Mouse (Mus musculus) cerebellum, adult 2 months (tissue): ENCODE results near the gene Arf1. TPM values are rescaled to one million over a fixed set of nuclear protein-coding genes. Genes with fewer than 3 reads are reported as not detected.

Experiments
- DNase-seq, 2 experiments: peaks; one replicate each; pipeline ENCODE4 v3.0.0; 2021
- H3K27ac ChIP-seq: fragments of 200-500 bp; 2 replicates; pipeline ENCODE4 v1.5.1; 2012; ENCODE audit warnings: low read length, control low read depth, inconsistent platforms; ENCODE audit not compliant: insufficient read depth
- H3K27me3 ChIP-seq: fragments of 200-500 bp; 2 replicates; pipeline ENCODE4 v1.6.1; 2012; ENCODE audit warnings: inconsistent platforms, mild to moderate bottlenecking, low read length, moderate library complexity; ENCODE audit not compliant: control insufficient read depth, insufficient read depth
- H3K4me1 ChIP-seq: fragments of 200-500 bp; 2 replicates; pipeline ENCODE4 v1.6.1; 2011; ENCODE audit warnings: low read length; ENCODE audit not compliant: control insufficient read depth, insufficient read depth
- H3K4me3 ChIP-seq: fragments of 200-500 bp; replicated peaks from 2 replicates; pipeline ENCODE3; 2011; ENCODE audit warnings: mild to moderate bottlenecking, low read depth, low read length, control low read depth; ENCODE audit not compliant: insufficient read depth
- CTCF ChIP-seq: fragments of 200-500 bp; IDR thresholded peaks from 2 replicates; pipeline ENCODE4 v1.5.1; 2011; ENCODE audit warnings: low read depth, mild to moderate bottlenecking, control low read depth, low read length, moderate library complexity, borderline replicate concordance; ENCODE audit not compliant: insufficient read depth
- POLR2A ChIP-seq: fragments of 200-500 bp; IDR thresholded peaks from 2 replicates; pipeline ENCODE4 v1.6.1; 2011; ENCODE audit warnings: low read length, control low read depth, borderline replicate concordance; ENCODE audit not compliant: insufficient read depth
- WGBS: fragments of 180-500 bp; shearing (Covaris S2); methylation state at CpG from one replicate; pipeline ENCODE4 v1.1.7; 2018; 5-methylcytosine and 5-hydroxymethylcytosine counted together
- polyA plus RNA-seq: library from polyadenylated mRNA; depleted of rRNA; stranded (reverse); fragments of >200 nt; gene quantifications from 2 replicates; pipeline ENCODE4 v1.2.3, GENCODE M21; 2012

Arf1 gene
- polyA plus RNA-seq, 1 experiment, result 515 TPM

- 49% methylated on average over 4 of the region's 4 CpGs for WGBS
- TF ChIP-seq CTCF (no peak), POLR2A (no peak)
- H3K27ac ChIP-seq, result no peak overlapping the region
- no peak for DNase-seq
- no peak overlapping the region for H3K4me3 ChIP-seq
- no peaks in the 10 kb centered on the region for H3K27me3 ChIP-seq
- H3K4me1 ChIP-seq, result peaks cover 5% of the 10 kb centered on the region; the same call in 1 of the 2 replicates
Measured at GRCm38 (mm10) chr11:59210020-59210419, 18.1 kb downstream of the Arf1 start.

GRCm38 (mm10) chr11:59209580-59209979 is 18.5 kb downstream of the Arf1 start:
- Histone ChIP-seq H3K27me3 (no peaks in the 10 kb centered on the region), H3K4me1 (peaks cover 5% of the 10 kb centered on the region; the same call in 1 of the 2 replicates), H3K4me3 (no peak overlapping the region), H3K27ac (no peak overlapping the region)
- 19% methylated on average over 5 of the region's 5 CpGs for WGBS
- TF ChIP-seq POLR2A (no peak), CTCF (no peak)
- no peak for DNase-seq

DNA sequence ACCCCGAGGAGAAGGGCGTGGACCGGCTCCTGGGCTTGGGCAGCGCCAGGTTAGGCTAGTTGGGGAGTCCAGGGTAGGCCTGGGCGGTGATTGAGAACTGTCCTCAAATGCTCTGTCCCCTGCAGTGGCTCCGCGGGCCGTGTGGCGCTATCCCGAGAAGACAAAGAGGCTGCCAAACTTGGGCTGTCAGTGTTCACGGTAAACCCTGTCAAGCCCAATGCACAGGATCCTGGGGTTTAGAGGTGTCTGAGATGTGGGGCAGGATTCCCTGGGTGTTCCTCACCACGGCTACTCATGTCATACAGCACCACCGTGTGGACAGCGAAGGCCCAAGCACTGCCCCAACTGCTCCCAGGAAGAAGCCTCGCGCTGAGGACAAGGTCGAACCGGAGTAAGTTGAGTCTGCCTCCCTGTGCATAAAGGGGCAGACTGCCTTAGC is 19.0 kb downstream of the Arf1 start:
- H3K4me3 ChIP-seq, result peak overlapping the region; percentile 75
- H3K27ac ChIP-seq, result no peak overlapping the region
- TF ChIP-seq POLR2A (no peak), CTCF (peak; percentile 70; the same call in 1 of the 2 replicates)
- peaks cover 5% of the 10 kb centered on the region; the same call in 1 of the 2 replicates for H3K4me1 ChIP-seq
- peak; percentile 67 to 68 for DNase-seq
- no peaks in the 10 kb centered on the region for H3K27me3 ChIP-seq
- WGBS, result 6% methylated on average over 18 of the region's 18 CpGs

DNA sequence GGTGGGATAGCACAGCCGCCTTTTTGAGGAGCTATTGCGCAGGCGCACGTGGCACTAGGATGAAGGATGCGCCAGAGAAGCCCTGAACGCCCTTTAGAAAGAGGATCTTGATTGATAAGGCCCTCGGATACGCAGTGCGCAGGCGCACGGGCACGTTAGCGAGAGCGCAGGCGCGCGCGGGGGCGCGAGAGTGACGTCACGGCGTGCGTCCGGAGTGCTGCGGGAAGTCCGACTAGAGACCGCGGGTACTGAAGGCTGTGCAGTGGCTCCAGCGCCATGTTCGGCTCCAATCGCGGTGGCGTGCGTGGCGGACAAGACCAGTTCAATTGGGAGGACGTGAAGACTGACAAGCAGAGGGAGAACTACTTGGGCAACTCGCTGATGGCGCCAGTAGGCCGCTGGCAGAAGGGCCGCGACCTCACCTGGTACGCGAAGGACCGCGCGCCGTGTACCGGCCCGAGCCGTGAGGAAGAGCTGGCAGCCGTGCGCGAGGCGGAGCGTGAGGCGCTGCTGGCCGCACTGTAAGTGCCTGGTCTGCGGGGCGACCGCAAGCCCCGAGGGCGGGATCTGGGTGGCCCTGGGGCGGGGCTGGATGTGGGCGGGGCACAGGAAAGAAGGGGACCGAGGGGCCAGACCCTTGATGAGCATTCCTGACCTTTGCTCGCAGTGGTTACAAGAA is 19.8 kb downstream of the Arf1 start, which contains the start of gene 2310033P09Rik:
2310033P09Rik (plus strand) TSS at position 169 of the 679 bp plus-strand sequence.
- Histone ChIP-seq H3K27ac (peak within 1 kb of the TSS; percentile 86), H3K4me3 (peak within 1 kb of the TSS; percentile 75), H3K4me1 (peaks cover 5% of the 10 kb centered on the region; the same call in 1 of the 2 replicates), H3K27me3 (no peaks in the 10 kb centered on the region)
- WGBS, result under 1% methylated on average over 67 of the region's 67 CpGs
- TF ChIP-seq POLR2A, result peak; percentile 98
- TF ChIP-seq CTCF, result no peak
- DNase-seq, result peak; percentile 95 to 96

- H3K27ac ChIP-seq, result peak within 1 kb of the TSS; percentile 39
- H3K4me3 ChIP-seq, result peak within 1 kb of the TSS; percentile 93
- no peaks in the 10 kb centered on the region for H3K27me3 ChIP-seq
- TF ChIP-seq POLR2A, result peak; percentile 84; the same call in 1 of the 2 replicates
- no peak for TF ChIP-seq CTCF
- WGBS, result under 1% methylated on average over 63 of the region's 63 CpGs
- peak; percentile 91 to 93 for DNase-seq
- H3K4me1 ChIP-seq, result no peaks in the 10 kb centered on the region
Measured at GRCm38 (mm10) chr11:59202081-59202995, 25.7 kb downstream of the Arf1 start, which contains the start of gene Mrpl55. Gene Mrpl55 (plus strand): TSS chr11:59202486.

- no peaks in the 10 kb centered on the region for H3K4me1 ChIP-seq
- H3K27ac ChIP-seq, result no peak overlapping the region
- 32% methylated on average over 16 of the region's 16 CpGs for WGBS
- TF ChIP-seq CTCF (no peak), POLR2A (no peak)
- peak overlapping the region; percentile 93 for H3K4me3 ChIP-seq
- H3K27me3 ChIP-seq, result no peaks in the 10 kb centered on the region
- no peak for DNase-seq
Measured at GRCm38 (mm10) chr11:59201216-59202002, 26.7 kb downstream of the Arf1 start.

DNA sequence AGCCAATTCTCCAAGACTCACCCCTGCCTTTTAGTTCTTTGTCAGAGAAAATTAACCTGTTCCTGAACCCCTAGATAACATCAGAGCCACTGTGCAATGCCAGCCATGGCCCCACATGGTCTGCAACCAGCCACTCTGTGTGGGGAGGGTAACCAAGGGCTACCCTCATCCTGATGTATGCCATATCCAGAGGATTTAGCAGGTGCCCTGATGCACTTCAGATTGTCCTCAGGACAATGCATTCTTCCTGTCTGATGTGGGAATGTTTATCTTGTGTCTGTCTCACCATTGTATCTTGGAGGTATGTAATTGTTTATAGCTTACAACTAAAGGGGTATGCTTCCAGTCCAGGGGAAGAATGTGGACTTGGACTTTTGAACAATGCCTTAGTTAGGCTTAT is 31.8 kb downstream of the Arf1 start:
- DNase-seq, result no peak
- Histone ChIP-seq H3K4me3 (no peak overlapping the region), H3K27me3 (no peaks in the 10 kb centered on the region), H3K4me1 (no peaks in the 10 kb centered on the region), H3K27ac (no peak overlapping the region)
- TF ChIP-seq CTCF (no peak), POLR2A (no peak)
